Mouse (Mus musculus) thymus, adult 2 months (tissue): Measurements from ENCODE around the gene Kpna2.

Source experiments
- CTCF ChIP-seq: fragments of 200-500 bp; IDR thresholded peaks from 2 replicates; pipeline ENCODE4 v1.5.1; 2012; ENCODE audit warnings: mild to moderate bottlenecking, control low read depth, low read length, moderate library complexity, borderline replicate concordance; ENCODE audit not compliant: control insufficient read depth, poor library complexity, insufficient read depth; ENCODE audit errors: extremely low read depth
- POLR2A ChIP-seq: fragments of 200-500 bp; IDR thresholded peaks from 2 replicates; pipeline ENCODE4 v1.6.1; 2012; ENCODE audit warnings: mild to moderate bottlenecking, low read length, control low read depth, moderate library complexity; ENCODE audit not compliant: control insufficient read depth, poor library complexity, insufficient read depth; ENCODE audit errors: extremely low read depth

- TF ChIP-seq CTCF (no peak), POLR2A (no peak)
Measured at GRCm38 (mm10) chr11:106998651-106999150, 640 bp downstream of the Kpna2 start.
